Mouse (Mus musculus): ENCODE data around the gene Fbxw8.

GRCm38 (mm10) chr5:118155565-118155947, 292 bp upstream of the Fbxw8 start:
- TF ChIP-seq EP300 (optimal IDR thresholded peaks at IDR 0.05) (no peak), CTCF (IDR thresholded peaks at IDR 0.05; ENCODE audit: low read depth) (no peak)

Measured in stomach, postnatal 0 days (tissue).